Mouse (Mus musculus): ENCODE results near the gene Catsperg1.
A peak's percentile ranks its signal among the peaks of the same experiment; 100 is the strongest.

GRCm38 (mm10) chr7:29180077-29180853 is 33.6 kb downstream of the Catsperg1 start, which contains the start of gene Psmd8:
- TF ChIP-seq POLR2A (IDR thresholded peaks at IDR 0.05; ENCODE audit: insufficient read depth, low read depth, low read length) (peak; percentile 94), CTCF (IDR thresholded peaks at IDR 0.05; ENCODE audit: insufficient read depth, low read depth, low read length) (no peak; the same call in 1 of the 2 replicates)
